8 mouse cellular contexts compared by ENCODE assay signal in genomic region chr6:122874720-122875389, GRCm38 (mm10). TPM values are rescaled to one million over a fixed set of nuclear protein-coding genes. Genes with fewer than 3 reads are reported as not detected.
DNase-seq lines count a peak whose midpoint lies in the region; ATAC-seq and TF ChIP-seq lines count a peak whose summit lies in the region.

No protein-coding gene starts in this region.

- H3K9me3 ChIP-seq in heart, embryonic 14.5 days (ENCODE audit: control insufficient read depth, low read length), result no peaks in the 10 kb centered on the region
- no peaks in the 10 kb centered on the region for H3K9me3 ChIP-seq in ES-E14 (ENCODE audit: control insufficient read depth, insufficient read depth, low read depth, low read length)
- H3K9me3 ChIP-seq in embryonic facial prominence, embryonic 12.5 days, result no peaks in the 10 kb centered on the region
- H3K9me3 ChIP-seq in midbrain, embryonic 15.5 days, result no peaks in the 10 kb centered on the region

- DNase-seq in heart, adult 11 months, result no peak
- DNase-seq in ES-E14 (ENCODE audit: low read depth, low spot score), result peak; percentile 15
- peak; percentile 6 for DNase-seq in large intestine, adult 2 months (ENCODE audit: low read depth, low spot score)
- DNase-seq in layer of hippocampus, adult 8-10 months (ENCODE audit: low spot score in 2 of 2), result no peak
- no peak for DNase-seq in left cerebral cortex, adult 18-20 months (ENCODE audit: low spot score in 2 of 2)

- in situ Hi-C loops in ES-E14 (cut with MboI; ENCODE audit: low sequenced_read_pairs in 2 of 2, unreplicated experiment in 2 of 2), result no loop called here

- H3K9ac ChIP-seq in heart, embryonic 14.5 days (ENCODE audit: low read length), result peak overlapping the region; percentile 94
- peak overlapping the region; percentile 98 for H3K9ac ChIP-seq in ES-E14 (ENCODE audit: insufficient read depth, low read depth, low read length, poor library complexity, severe bottlenecking)
- H3K9ac ChIP-seq in embryonic facial prominence, embryonic 12.5 days, result peak overlapping the region; percentile 83
- H3K9ac ChIP-seq in midbrain, embryonic 15.5 days, result peak overlapping the region; percentile 76

- H3K36me3 ChIP-seq in heart, embryonic 14.5 days (ENCODE audit: control insufficient read depth, insufficient read depth, low read length), result peaks cover 37% of the 10 kb centered on the region
- peaks cover 8% of the 10 kb centered on the region; the same call in 1 of the 2 replicates for H3K36me3 ChIP-seq in ES-E14 (ENCODE audit: control insufficient read depth, insufficient read depth, low read length, poor library complexity, severe bottlenecking)
- H3K36me3 ChIP-seq in embryonic facial prominence, embryonic 12.5 days, result 0 out of 2 replicates have a peak, but pooled peaks cover 5% of the 10 kb centered on the region
- no peaks in the 10 kb centered on the region; the same call in 1 of the 2 replicates for H3K36me3 ChIP-seq in midbrain, embryonic 15.5 days (replicated peaks)

- peak overlapping the region; percentile 73 for H3K4me2 ChIP-seq in heart, embryonic 14.5 days (ENCODE audit: low read length)
- H3K4me2 ChIP-seq in embryonic facial prominence, embryonic 12.5 days (replicated peaks), result peak overlapping the region; percentile 54
- H3K4me2 ChIP-seq in midbrain, embryonic 15.5 days, result peak overlapping the region; percentile 51

- no peaks in the 10 kb centered on the region for H3K27me3 ChIP-seq in heart, embryonic 14.5 days (ENCODE audit: control insufficient read depth, insufficient read depth, low read length)
- no peaks in the 10 kb centered on the region for H3K27me3 ChIP-seq in embryonic facial prominence, embryonic 12.5 days
- H3K27me3 ChIP-seq in midbrain, embryonic 15.5 days (replicated peaks), result no peaks in the 10 kb centered on the region

- WGBS in heart, embryonic 14.5 days, result under 1% methylated on average over 30 of the region's 31 CpGs
- under 1% methylated on average over 31 of the region's 31 CpGs for WGBS in embryonic facial prominence, embryonic 12.5 days
- under 1% methylated on average over 31 of the region's 31 CpGs for WGBS in large intestine, adult 2 months
- WGBS in midbrain, embryonic 15.5 days, result 0% methylated on average over 31 of the region's 31 CpGs

- H3K4me3 ChIP-seq in heart, embryonic 14.5 days (ENCODE audit: control insufficient read depth in 1 of 2, insufficient read depth in 1 of 2, low read depth in 1 of 2, low read length in 2 of 2), result peak overlapping the region; percentile 93 to 99
- H3K4me3 ChIP-seq in ES-E14 (ENCODE audit: insufficient read depth in 1 of 2, low read depth in 1 of 2, low read length in 2 of 2, poor library complexity in 1 of 2, severe bottlenecking in 1 of 2), result peak overlapping the region; percentile 94 to 96
- peak overlapping the region; percentile 88 for H3K4me3 ChIP-seq in embryonic facial prominence, embryonic 12.5 days
- H3K4me3 ChIP-seq in midbrain, embryonic 15.5 days, result peak overlapping the region; percentile 78

- ATAC-seq in heart, embryonic 14.5 days (ENCODE audit: insufficient number of reproducible peaks, insufficient read depth, low FRiP score, low read depth), result peak; percentile 69; the same call in 1 of the 2 replicates
- ATAC-seq in embryonic facial prominence, embryonic 12.5 days (ENCODE audit: insufficient number of reproducible peaks, insufficient read depth, low FRiP score, low TSS enrichment), result peak; percentile 72
- peak; percentile 86 for ATAC-seq in midbrain, embryonic 15.5 days (replicated peaks)

- H3K4me1 ChIP-seq in heart, embryonic 14.5 days (ENCODE audit: control insufficient read depth in 2 of 2, insufficient read depth in 2 of 2, low read length in 2 of 2), result peaks cover 0 to 7% of the 10 kb centered on the region in 2 experiments; a peak in 2 of 4 replicates
- no peaks in the 10 kb centered on the region for H3K4me1 ChIP-seq in ES-E14 (ENCODE audit: control insufficient read depth in 2 of 2, insufficient read depth in 2 of 2, low read length in 2 of 2, poor library complexity in 1 of 2)
- H3K4me1 ChIP-seq in embryonic facial prominence, embryonic 12.5 days, result peaks cover 4% of the 10 kb centered on the region
- H3K4me1 ChIP-seq in midbrain, embryonic 15.5 days, result peaks cover 18% of the 10 kb centered on the region

- H3K27ac ChIP-seq in heart, embryonic 14.5 days (replicated peaks in 1 of 2; ENCODE audit: control insufficient read depth in 1 of 2, insufficient read depth in 1 of 2, low read depth in 2 of 2, low read length in 2 of 2), result peak overlapping the region; percentile 82 to 88
- peak overlapping the region; percentile 72; the same call in 1 of the 2 replicates for H3K27ac ChIP-seq in ES-E14 (ENCODE audit: insufficient read depth, low read depth, low read length, poor library complexity, severe bottlenecking)
- peak overlapping the region; percentile 83 for H3K27ac ChIP-seq in embryonic facial prominence, embryonic 12.5 days
- H3K27ac ChIP-seq in midbrain, embryonic 15.5 days, result peak overlapping the region; percentile 87

TF ChIP-seq in ES-E14, 5 proteins besides CTCF, POLR2A, EP300 and RAD21:
- TF ChIP-seq ZNF384 (IDR thresholded peaks at IDR 0.05; ENCODE audit: low read depth, low read length), result peak; percentile 84
- no peak for TF ChIP-seq HCFC1 (IDR thresholded peaks at IDR 0.05; ENCODE audit: borderline replicate concordance, insufficient read depth, low read length)

RNA-seq across cellular contexts. Expression of gene Necap1, which starts 0.6 kb away (rescaled TPM):
- polyA plus RNA-seq in heart, embryonic 14.5 days (2014; fragmentation: Nextera tagmentation; extraction: Ambion mirVana), result 54.8 and 55.0 TPM in 2 replicates
- 32.9 and 40.4 TPM in 2 replicates for total RNA-seq in ES-E14 (2012; rRNA removed)
- polyA plus RNA-seq in embryonic facial prominence, embryonic 12.5 days (2016; fragmentation: Nextera tagmentation; extraction: Ambion mirVana), result 59.6 and 65.4 TPM in 2 replicates
- polyA plus RNA-seq in large intestine, adult 2 months (2012; rRNA removed), result 18.8 and 24.5 TPM in 2 replicates
- 134 and 146 TPM in 2 replicates for polyA plus RNA-seq in midbrain, embryonic 15.5 days (2015; fragmentation: Nextera tagmentation; extraction: Ambion mirVana)
- 100 to 1,000 TPM; 186 to 214 (median 206) TPM for total RNA-seq in layer of hippocampus, adult 8-10 months (2022)
- 100 to 1,000 TPM; 205 to 206 TPM for total RNA-seq in left cerebral cortex, adult 18-20 months (2021)

RNA-seq across cellular contexts. Expression of gene C3ar1, which starts 18.9 kb away (rescaled TPM):
- polyA plus RNA-seq in heart, embryonic 14.5 days (2014; fragmentation: Nextera tagmentation; extraction: Ambion mirVana), result 3.1 and 4.2 TPM in 2 replicates
- 0.22 TPM in 1 of 2 replicates, not detected in the other for total RNA-seq in ES-E14 (2012; rRNA removed)
- 2.3 and 2.5 TPM in 2 replicates for polyA plus RNA-seq in embryonic facial prominence, embryonic 12.5 days (2016; fragmentation: Nextera tagmentation; extraction: Ambion mirVana)
- polyA plus RNA-seq in large intestine, adult 2 months (2012; rRNA removed), result 2.0 and 4.0 TPM in 2 replicates
- polyA plus RNA-seq in midbrain, embryonic 15.5 days (2015; fragmentation: Nextera tagmentation; extraction: Ambion mirVana), result 1.4 and 1.6 TPM in 2 replicates
- total RNA-seq in layer of hippocampus, adult 8-10 months (2022), result 10 to 100 TPM in 1 of 4 experiments, 1 to 10 TPM in 1, under 1 TPM in 2; 0.66 to 11.6 (median 4.5) TPM
- under 1 TPM; 0.91 to 0.95 TPM for total RNA-seq in left cerebral cortex, adult 18-20 months (2021)

RNA-seq across cellular contexts. Expression of gene Clec4a1, which starts 46.8 kb away (rescaled TPM):
- polyA plus RNA-seq in heart, embryonic 14.5 days (2014; fragmentation: Nextera tagmentation; extraction: Ambion mirVana), result 2.1 and 2.3 TPM in 2 replicates
- not detected in 2 replicates for total RNA-seq in ES-E14 (2012; rRNA removed)
- 0.90 and 0.93 TPM in 2 replicates for polyA plus RNA-seq in embryonic facial prominence, embryonic 12.5 days (2016; fragmentation: Nextera tagmentation; extraction: Ambion mirVana)
- 2.8 and 3.5 TPM in 2 replicates for polyA plus RNA-seq in large intestine, adult 2 months (2012; rRNA removed)
- polyA plus RNA-seq in midbrain, embryonic 15.5 days (2015; fragmentation: Nextera tagmentation; extraction: Ambion mirVana), result 2.0 and 2.1 TPM in 2 replicates
- total RNA-seq in layer of hippocampus, adult 8-10 months (2022), result under 1 TPM in 3 of 4 experiments, not detected in 1; 0.27 to 0.49 (median 0.27) TPM
- under 1 TPM; 0.21 to 0.40 TPM for total RNA-seq in left cerebral cortex, adult 18-20 months (2021)

RNA-seq across cellular contexts. Expression of gene Foxj2, which starts 55.1 kb away (rescaled TPM):
- polyA plus RNA-seq in heart, embryonic 14.5 days (2014; fragmentation: Nextera tagmentation; extraction: Ambion mirVana), result 7.8 and 7.9 TPM in 2 replicates
- total RNA-seq in ES-E14 (2012; rRNA removed), result 1.3 and 1.7 TPM in 2 replicates
- 6.7 TPM in 2 replicates for polyA plus RNA-seq in embryonic facial prominence, embryonic 12.5 days (2016; fragmentation: Nextera tagmentation; extraction: Ambion mirVana)
- polyA plus RNA-seq in large intestine, adult 2 months (2012; rRNA removed), result 7.4 and 7.6 TPM in 2 replicates
- polyA plus RNA-seq in midbrain, embryonic 15.5 days (2015; fragmentation: Nextera tagmentation; extraction: Ambion mirVana), result 8.3 and 9.1 TPM in 2 replicates
- total RNA-seq in layer of hippocampus, adult 8-10 months (2022), result 10 to 100 TPM; 26.8 to 29.2 (median 27.8) TPM
- total RNA-seq in left cerebral cortex, adult 18-20 months (2021), result 10 to 100 TPM; 26.7 to 29.4 TPM

Comparison
In these comparisons a context has a peak if more than half of its experiments do, and no peak if none do; other contexts are left out.
1. DNase-seq: peak in ES-E14 (single experiment) and large intestine, adult 2 months (single experiment); none in heart, adult 11 months (single experiment), layer of hippocampus, adult 8-10 months (0 of 2) and left cerebral cortex, adult 18-20 months (0 of 2).
2. Peak in every context shown above with its lines, with median percentiles within 50 percentile points of each other: ATAC-seq, H3K27ac ChIP-seq, H3K4me2 ChIP-seq, H3K4me3 ChIP-seq and H3K9ac ChIP-seq.